Mouse (Mus musculus) heart, embryonic 11.5 days (tissue): ENCODE measurements around the gene Nop9. TPM values are rescaled to one million over a fixed set of nuclear protein-coding genes. Genes with fewer than 3 reads are reported as not detected.

ENCODE experiments used
- ATAC-seq: fragments of 200-750 bp; cut with Nextera tagmentation; replicated peaks from 2 replicates; pipeline ENCODE4 v1.8.0; 2017; ENCODE audit warnings: moderate library complexity; ENCODE audit not compliant: insufficient number of reproducible peaks, low FRiP score, low TSS enrichment
- H3K27ac ChIP-seq: fragments of 300-500 bp; sonication (generic); 2 replicates; pipeline ENCODE4 v1.5.1; 2014; ENCODE audit warnings: mild to moderate bottlenecking, low read depth, low read length
- H3K27me3 ChIP-seq: fragments of 300-500 bp; sonication (generic); 2 replicates; pipeline ENCODE4 v1.6.1; 2014; ENCODE audit warnings: mild to moderate bottlenecking, low read length, mixed read lengths; ENCODE audit not compliant: control insufficient read depth, insufficient read depth
- H3K36me3 ChIP-seq: fragments of 300-500 bp; sonication (generic); 2 replicates; pipeline ENCODE4 v1.6.1; 2014; ENCODE audit warnings: mild to moderate bottlenecking, low read length, moderate library complexity, mixed read lengths; ENCODE audit not compliant: control insufficient read depth, insufficient read depth
- H3K4me1 ChIP-seq: fragments of 300-500 bp; sonication (generic); 2 replicates; pipeline ENCODE4 v1.6.1; 2014; ENCODE audit warnings: low read length; ENCODE audit not compliant: control insufficient read depth, insufficient read depth
- H3K4me2 ChIP-seq: fragments of 300-500 bp; sonication (generic); 2 replicates; pipeline ENCODE4 v1.6.1; 2014; ENCODE audit warnings: mild to moderate bottlenecking, moderate library complexity
- H3K4me3 ChIP-seq: fragments of 300-500 bp; sonication (generic); 2 replicates; pipeline ENCODE4 v1.5.1; 2014; ENCODE audit warnings: low read depth, low read length
- H3K9ac ChIP-seq: fragments of 300-500 bp; sonication (generic); 2 replicates; pipeline ENCODE4 v1.6.1; 2014; ENCODE audit warnings: mild to moderate bottlenecking, low read depth, low read length, moderate library complexity
- H3K9me3 ChIP-seq: fragments of 300-500 bp; sonication (generic); replicated peaks from 2 replicates; pipeline ENCODE4 v1.6.1; 2016; ENCODE audit warnings: low read length; ENCODE audit not compliant: control insufficient read depth
- WGBS: fragments of 180-500 bp; shearing (Covaris S2); extraction: QIAGEN DNeasy Blood & Tissue Kit; methylation state at CpG from one replicate; pipeline ENCODE4 v1.1.7; 2014; ENCODE audit not compliant: insufficient replicate concordance; 5-methylcytosine and 5-hydroxymethylcytosine counted together
- polyA plus RNA-seq: library from polyadenylated mRNA; unstranded; fragments of >200 nt; fragmentation: Nextera tagmentation; extraction: Ambion mirVana; gene quantifications from 2 replicates; pipeline ENCODE4 v1.2.1, GENCODE M21; 2014

Gene Nop9
- polyA plus RNA-seq, 1 experiment from 2014 or later, result 25.1 TPM

GRCm38 (mm10) chr14:55782361-55782960 is 37.0 kb downstream of the Nop9 start:
- H3K4me3 ChIP-seq, result peak overlapping the region; percentile 52
- H3K4me2 ChIP-seq, result peak overlapping the region; percentile 62
- peaks cover 52% of the 10 kb centered on the region for H3K27me3 ChIP-seq
- no peaks in the 10 kb centered on the region for H3K9me3 ChIP-seq
- no peaks in the 10 kb centered on the region for H3K36me3 ChIP-seq
- peaks cover 13% of the 10 kb centered on the region; the same call in 1 of the 2 replicates for H3K4me1 ChIP-seq
- H3K27ac ChIP-seq, result peak overlapping the region; percentile 63
- ATAC-seq, result no peak
- H3K9ac ChIP-seq, result peak overlapping the region; percentile 50; the same call in 1 of the 2 replicates
- 42% methylated on average over 9 of the region's 9 CpGs for WGBS

- Histone ChIP-seq H3K4me1 (peaks cover 12% of the 10 kb centered on the region; the same call in 1 of the 2 replicates), H3K36me3 (no peaks in the 10 kb centered on the region), H3K4me2 (peak overlapping the region; percentile 62), H3K9ac (peak overlapping the region; percentile 58; the same call in 1 of the 2 replicates), H3K9me3 (no peaks in the 10 kb centered on the region), H3K4me3 (peak overlapping the region; percentile 52), H3K27ac (peak overlapping the region; percentile 73), H3K27me3 (peaks cover 61% of the 10 kb centered on the region)
- ATAC-seq, result peak; percentile 19; the same call in 1 of the 2 replicates
- WGBS, result 1% methylated on average over 31 of the region's 31 CpGs
These were observed 37.9 kb downstream of the Nop9 start for GRCm38 (mm10) chr14:55783171-55783957.

GRCm38 (mm10) chr14:55783958-55784235 is 38.4 kb downstream of the Nop9 start, which contains the start of gene Adcy4:
Gene Adcy4, minus strand, starts transcription at chr14:55784095.
- WGBS, result 2% methylated on average over 13 of the region's 13 CpGs
- ATAC-seq, result peak; percentile 43; the same call in 1 of the 2 replicates
- peak within 1 kb of the TSS; percentile 52 for H3K4me3 ChIP-seq
- H3K27me3 ChIP-seq, result peaks cover 66% of the 10 kb centered on the region
- peak within 1 kb of the TSS; percentile 73 for H3K27ac ChIP-seq
- peaks cover 12% of the 10 kb centered on the region; the same call in 1 of the 2 replicates for H3K4me1 ChIP-seq
- H3K4me2 ChIP-seq, result peak within 1 kb of the TSS; percentile 62
- H3K9me3 ChIP-seq, result no peaks in the 10 kb centered on the region
- no peaks in the 10 kb centered on the region for H3K36me3 ChIP-seq
- peak within 1 kb of the TSS; percentile 58; the same call in 1 of the 2 replicates for H3K9ac ChIP-seq

- Histone ChIP-seq H3K4me2 (no peak overlapping the region), H3K4me3 (no peak overlapping the region), H3K27ac (no peak overlapping the region), H3K4me1 (peaks cover 12% of the 10 kb centered on the region; the same call in 1 of the 2 replicates), H3K9ac (no peak overlapping the region), H3K36me3 (no peaks in the 10 kb centered on the region), H3K9me3 (no peaks in the 10 kb centered on the region), H3K27me3 (peaks cover 70% of the 10 kb centered on the region)
- WGBS, result 25% methylated on average over 6 of the region's 6 CpGs
- no peak for ATAC-seq
These were observed 39.7 kb downstream of the Nop9 start for GRCm38 (mm10) chr14:55785195-55785594.

- 0 out of 2 replicates have a peak, but pooled peaks cover 8% of the 10 kb centered on the region for H3K4me1 ChIP-seq
- no peaks in the 10 kb centered on the region for H3K36me3 ChIP-seq
- H3K9ac ChIP-seq, result no peak overlapping the region; the same call in 1 of the 2 replicates
- no peak overlapping the region for H3K27ac ChIP-seq
- H3K9me3 ChIP-seq, result no peaks in the 10 kb centered on the region
- ATAC-seq, result no peak
- peaks cover 57% of the 10 kb centered on the region for H3K27me3 ChIP-seq
- peak overlapping the region; percentile 41; the same call in 1 of the 2 replicates for H3K4me3 ChIP-seq
- WGBS, result 28% methylated on average over 11 of the region's 11 CpGs
- H3K4me2 ChIP-seq, result peak overlapping the region; percentile 74
These were observed 42.2 kb downstream of the Nop9 start for GRCm38 (mm10) chr14:55787731-55788130.

- Histone ChIP-seq H3K9me3 (no peaks in the 10 kb centered on the region), H3K4me1 (0 out of 2 replicates have a peak, but pooled peaks cover 8% of the 10 kb centered on the region), H3K4me2 (peak within 1 kb of the TSS; percentile 74), H3K27me3 (peaks cover 54% of the 10 kb centered on the region), H3K4me3 (peak within 1 kb of the TSS; percentile 41), H3K36me3 (no peaks in the 10 kb centered on the region), H3K27ac (no peak within 1 kb of the TSS), H3K9ac (peak within 1 kb of the TSS; percentile 54)
- 4% methylated on average over 40 of the region's 40 CpGs for WGBS
- ATAC-seq, result no peak
These were observed 43.0 kb downstream of the Nop9 start, which contains the start of gene Ripk3 for GRCm38 (mm10) chr14:55788256-55789050. Gene Ripk3, minus strand, starts transcription at chr14:55788865.

GRCm38 (mm10) chr14:55793461-55793860 is 48.0 kb downstream of the Nop9 start:
- no peak for ATAC-seq
- Histone ChIP-seq H3K27me3 (peaks cover 8% of the 10 kb centered on the region), H3K4me3 (no peak overlapping the region), H3K9me3 (no peaks in the 10 kb centered on the region), H3K9ac (no peak overlapping the region), H3K27ac (no peak overlapping the region), H3K4me2 (no peak overlapping the region), H3K4me1 (no peaks in the 10 kb centered on the region), H3K36me3 (no peaks in the 10 kb centered on the region)
- WGBS, result 56% methylated on average over 2 of the region's 2 CpGs

GRCm38 (mm10) chr14:55793946-55794345 is 48.5 kb downstream of the Nop9 start:
- Histone ChIP-seq H3K27me3 (peaks cover 3% of the 10 kb centered on the region), H3K4me2 (no peak overlapping the region), H3K27ac (no peak overlapping the region), H3K4me3 (no peak overlapping the region), H3K4me1 (no peaks in the 10 kb centered on the region), H3K9me3 (no peaks in the 10 kb centered on the region), H3K36me3 (no peaks in the 10 kb centered on the region), H3K9ac (no peak overlapping the region)
- ATAC-seq, result no peak
- 57% methylated on average over 2 of the region's 2 CpGs for WGBS
